In the genomic region with DNA sequence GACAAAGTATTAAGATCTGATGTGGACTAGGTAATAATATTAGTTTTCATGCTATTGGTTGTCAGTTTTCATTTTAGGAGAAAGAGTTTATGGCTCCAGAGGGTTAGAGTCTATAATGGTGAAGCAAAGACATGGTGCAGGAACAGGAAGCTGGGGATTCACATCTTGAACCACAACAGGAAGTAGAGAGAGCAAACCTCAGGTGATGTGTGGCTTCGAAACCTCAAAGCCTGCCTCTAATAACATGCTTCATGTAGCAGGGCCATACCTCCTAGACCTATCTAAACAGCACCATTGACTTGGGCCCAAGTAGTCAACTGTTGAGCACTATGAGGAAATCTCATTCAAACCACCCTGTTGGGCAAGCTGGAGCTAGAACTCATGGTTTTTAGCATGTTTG, we compare ENCODE assay signal across 39 mouse cellular contexts. TPM values are rescaled to one million over a fixed set of nuclear protein-coding genes. Genes with fewer than 3 reads are reported as not detected.
"Had no signal": no experiment of that assay in that cellular context is flagged by ENCODE, and none has a peak within 500 bp of the region (broad histone marks: within the 10 kb centered on the region; RNA-seq: fewer than 3 reads in every experiment).

No protein-coding gene starts in this region.

- H3K4me2 ChIP-seq: heart, embryonic 11.5 days; heart, embryonic 13.5 days; heart, embryonic 15.5 days; hindbrain, embryonic 13.5 days; hindbrain, embryonic 15.5 days; intestine, embryonic 15.5 days; limb, embryonic 12.5 days; liver, embryonic 11.5 days; liver, embryonic 13.5 days; liver, embryonic 15.5 days had no signal

- H3K4me1 ChIP-seq: liver, embryonic 15.5 days had no signal

- H3K9me3 ChIP-seq: heart, embryonic 13.5 days; heart, embryonic 15.5 days; hindbrain, embryonic 15.5 days; intestine, embryonic 15.5 days; limb, embryonic 10.5 days; liver, embryonic 13.5 days; liver, embryonic 15.5 days had no signal

- H3K27ac ChIP-seq: heart, adult 2 months; heart, embryonic 13.5 days; heart, embryonic 15.5 days; hindbrain, embryonic 13.5 days; hindbrain, embryonic 15.5 days; hindbrain, postnatal 0 days; intestine, embryonic 15.5 days; kidney, postnatal 0 days; left cerebral cortex, adult 2 months; limb, embryonic 10.5 days; limb, embryonic 12.5 days; liver, embryonic 13.5 days; liver, embryonic 15.5 days had no signal

- ATAC-seq: hindbrain, postnatal 0 days; inflammation-experienced regulatory T-cells, adult 6 months; intestine, embryonic 15.5 days; intestine, postnatal 0 days had no signal

- DNase-seq: gastrocnemius, postnatal 14 days; gastrocnemius, postnatal 36 days; heart, adult 11 months; heart, adult 2 months; heart, postnatal 14 days; heart, postnatal 36 days; kidney, adult 18-20 months; kidney, adult 8-10 months; kidney, postnatal 14 days; kidney, postnatal 36 days; liver; liver, embryonic 13.5 days had no signal

- H3K9ac ChIP-seq: heart, embryonic 13.5 days; heart, embryonic 15.5 days; hindbrain, embryonic 13.5 days; hindbrain, embryonic 15.5 days; intestine, embryonic 15.5 days; limb, embryonic 12.5 days; liver, embryonic 13.5 days; liver, embryonic 15.5 days had no signal

- H3K27me3 ChIP-seq: hindbrain, embryonic 15.5 days had no signal

- H3K4me3 ChIP-seq: heart, adult 2 months; heart, embryonic 13.5 days; heart, embryonic 15.5 days; hindbrain, embryonic 13.5 days; hindbrain, embryonic 15.5 days; intestine, embryonic 15.5 days; left cerebral cortex, adult 2 months; limb, embryonic 10.5 days; limb, embryonic 12.5 days; liver, embryonic 13.5 days; liver, embryonic 15.5 days had no signal

- H3K36me3 ChIP-seq: heart, embryonic 13.5 days; heart, embryonic 15.5 days; hindbrain, embryonic 13.5 days; hindbrain, embryonic 15.5 days; intestine, embryonic 15.5 days; limb, embryonic 10.5 days; limb, embryonic 12.5 days; liver, embryonic 13.5 days; liver, embryonic 15.5 days had no signal

RNA-seq across cellular contexts. Expression of a gene that starts 3.1 kb away (rescaled TPM):
- total RNA-seq: heart, postnatal 36 days had no signal

RNA-seq across cellular contexts. Expression of a gene that starts 46.5 kb away (rescaled TPM):
- total RNA-seq: gastrocnemius, adult 8-10 months; gastrocnemius, postnatal 14 days; gastrocnemius, postnatal 36 days; heart, adult 2 months; heart, postnatal 14 days; heart, postnatal 36 days; hematopoietic stem cell, adult 5-6 weeks; hindbrain, postnatal 0 days; layer of hippocampus, adult 18-20 months; layer of hippocampus, postnatal 10 days; layer of hippocampus, postnatal 25 days; left cerebral cortex, adult 2 months; left cerebral cortex, postnatal 14 days; left cerebral cortex, postnatal 36 days had no signal
- polyA plus RNA-seq: heart, adult 2 months; heart, embryonic 11.5 days; heart, embryonic 13.5 days; heart, embryonic 15.5 days; heart, postnatal 0 days; hindbrain, embryonic 11.5 days; hindbrain, embryonic 13.5 days; hindbrain, embryonic 15.5 days; hindbrain, postnatal 0 days; inflammation-experienced regulatory T-cells, adult 6 months; intestine, embryonic 15.5 days; intestine, postnatal 0 days; kidney, embryonic 14.5 days; kidney, postnatal 0 days; large intestine, adult 2 months; limb, embryonic 10.5 days; limb, embryonic 12.5 days; limb, embryonic 14.5 days; liver, embryonic 11.5 days; liver, embryonic 13.5 days; liver, embryonic 15.5 days had no signal
